Mouse (Mus musculus): ENCODE results near the gene Gstt2.
"Not testable (repeated sequence)": the region's sequence is repeated elsewhere in the genome, so short reads cannot be mapped to it uniquely, and the experiment has no call there.

Gene Gstt2

GRCm38 (mm10) chr10:75854791-75855190, 17.6 kb upstream of the Gstt2 start:
- DNase-seq: no peak

- DNase-seq: no peak
These were observed 16.9 kb upstream of the Gstt2 start for GRCm38 (mm10) chr10:75854096-75854495.

GRCm38 (mm10) chr10:75853452-75853851, 16.2 kb upstream of the Gstt2 start:
- peak; percentile 89 for DNase-seq

- no peak for DNase-seq
These were observed 15.4 kb upstream of the Gstt2 start for GRCm38 (mm10) chr10:75852539-75853125.

- DNase-seq: no peak
These were observed 14.5 kb upstream of the Gstt2 start for GRCm38 (mm10) chr10:75851681-75852080.

- peak; percentile 24 for DNase-seq
These were observed 13.9 kb upstream of the Gstt2 start for GRCm38 (mm10) chr10:75851076-75851475.

- no peak for DNase-seq
These were observed 11.2 kb upstream of the Gstt2 start for GRCm38 (mm10) chr10:75848382-75848781.

GRCm38 (mm10) chr10:75845306-75845930, 8.2 kb upstream of the Gstt2 start:
- no peak for DNase-seq

- no peak for DNase-seq
These were observed 7.6 kb upstream of the Gstt2 start for GRCm38 (mm10) chr10:75844800-75845199.

GRCm38 (mm10) chr10:75843898-75844297, 6.7 kb upstream of the Gstt2 start:
- DNase-seq: not testable (repeated sequence)

GRCm38 (mm10) chr10:75839092-75839491, 1.9 kb upstream of the Gstt2 start:
- DNase-seq: no peak

GRCm38 (mm10) chr10:75835761-75836531, 1.3 kb downstream of the Gstt2 start:
- DNase-seq: peak; percentile 22

GRCm38 (mm10) chr10:75835307-75835706, 1.9 kb downstream of the Gstt2 start:
- DNase-seq: peak; percentile 57

GRCm38 (mm10) chr10:75834721-75835120, 2.5 kb downstream of the Gstt2 start:
- DNase-seq: no peak

GRCm38 (mm10) chr10:75834250-75834649, 3.0 kb downstream of the Gstt2 start:
- DNase-seq: peak; percentile 89

GRCm38 (mm10) chr10:75833456-75834080, 3.7 kb downstream of the Gstt2 start:
- DNase-seq: peak; percentile 20

- DNase-seq: peak; percentile 52
These were observed 4.8 kb downstream of the Gstt2 start for GRCm38 (mm10) chr10:75832272-75832895.

- DNase-seq: no peak
These were observed 7.0 kb downstream of the Gstt2 start for GRCm38 (mm10) chr10:75830275-75830670.

GRCm38 (mm10) chr10:75829529-75830274, 7.5 kb downstream of the Gstt2 start:
- no peak for DNase-seq

- no peak for DNase-seq
These were observed 8.7 kb downstream of the Gstt2 start for GRCm38 (mm10) chr10:75828500-75828931.

- no peak for DNase-seq
These were observed 9.4 kb downstream of the Gstt2 start for GRCm38 (mm10) chr10:75827668-75828360.

GRCm38 (mm10) chr10:75824530-75824929, 12.7 kb downstream of the Gstt2 start:
- DNase-seq: no peak
